Mouse (Mus musculus) cerebellum, adult 2 months (tissue): ENCODE results near the gene Nrxn2.

Experiments
- CTCF ChIP-seq: fragments of 200-500 bp; IDR thresholded peaks from 2 replicates; pipeline ENCODE4 v1.5.1; 2011; ENCODE audit warnings: low read depth, mild to moderate bottlenecking, control low read depth, low read length, moderate library complexity, borderline replicate concordance; ENCODE audit not compliant: insufficient read depth
- POLR2A ChIP-seq: fragments of 200-500 bp; IDR thresholded peaks from 2 replicates; pipeline ENCODE4 v1.6.1; 2011; ENCODE audit warnings: low read length, control low read depth, borderline replicate concordance; ENCODE audit not compliant: insufficient read depth

- TF ChIP-seq CTCF (no peak), POLR2A (no peak)
Observed at GRCm38 (mm10) chr19:6389803-6390202, 28.7 kb upstream of the Nrxn2 start.
